Mouse (Mus musculus): Measurements from ENCODE around the gene Gm21776. TPM values are rescaled to one million over a fixed set of nuclear protein-coding genes. Genes with fewer than 3 reads are reported as not detected.
"Not testable (repeated sequence)": the region's sequence is repeated elsewhere in the genome, so short reads cannot be mapped to it uniquely, and the experiment has no call there.

Gene Gm21776
- total RNA-seq (2021): not detected
- long read RNA-seq, experiment 1: 0 reads
- long read RNA-seq, experiment 2: 0 reads

DNA sequence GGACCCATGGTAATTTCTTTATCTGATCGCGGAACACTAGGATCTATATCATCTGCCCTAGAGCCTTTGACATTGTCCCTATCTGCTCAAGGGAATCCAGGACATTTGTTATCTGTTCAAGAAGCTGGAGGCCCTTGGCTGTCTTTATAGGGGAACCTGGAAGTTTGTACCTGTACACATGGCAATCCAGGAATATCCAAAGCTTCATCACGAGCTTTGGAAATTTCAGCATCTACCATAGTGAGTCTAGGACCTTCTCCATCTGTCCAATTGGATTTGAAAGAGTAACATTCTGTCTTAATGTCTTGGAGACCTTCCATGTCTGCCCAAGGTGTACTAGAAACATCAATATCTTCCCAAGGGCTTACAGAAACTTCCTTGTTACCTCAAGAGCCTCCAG lies at the start of gene Gm21776:
Gm21776 (plus strand) TSS at position 301 of the 400 bp plus-strand sequence.
- intact Hi-C loops (cut with DNase I); DNase-seq (ENCODE audit: low spot score in 2 of 2): not testable (repeated sequence)

Measured in left cerebral cortex, postnatal 14 days (tissue).